Mouse (Mus musculus): ENCODE measurements around the gene Krt81.

Krt81 gene

GRCm38 (mm10) chr15:101453093-101453736, 10.3 kb downstream of the Krt81 start:
- peak; percentile 6 for DNase-seq (ENCODE audit: low spot score)

GRCm38 (mm10) chr15:101447444-101447843, 16.1 kb downstream of the Krt81 start, which contains the start of gene Krt88:
Krt88 (plus strand) TSS chr15:101447744.
- no peak for DNase-seq (ENCODE audit: low spot score)

- DNase-seq (ENCODE audit: low spot score), result no peak
Measured at GRCm38 (mm10) chr15:101446572-101446971, 17.0 kb downstream of the Krt81 start.

GRCm38 (mm10) chr15:101440837-101441236, 22.7 kb downstream of the Krt81 start:
- DNase-seq (ENCODE audit: low spot score), result no peak

GRCm38 (mm10) chr15:101438555-101438954, 25.0 kb downstream of the Krt81 start, which contains the start of gene Krt87:
Krt87 (minus strand) TSS chr15:101438804.
- no peak for DNase-seq (ENCODE audit: low spot score)

- DNase-seq (ENCODE audit: low spot score), result no peak
Measured at GRCm38 (mm10) chr15:101436611-101437010, 26.9 kb downstream of the Krt81 start.

GRCm38 (mm10) chr15:101424914-101425313, 38.6 kb downstream of the Krt81 start:
- no peak for DNase-seq (ENCODE audit: low spot score)

- no peak for DNase-seq (ENCODE audit: low spot score)
Measured at GRCm38 (mm10) chr15:101420903-101421302, 42.6 kb downstream of the Krt81 start.

GRCm38 (mm10) chr15:101418950-101419349, 44.6 kb downstream of the Krt81 start:
- DNase-seq (ENCODE audit: low spot score), result no peak

GRCm38 (mm10) chr15:101414807-101415565, 48.6 kb downstream of the Krt81 start:
- DNase-seq (ENCODE audit: low spot score), result no peak

- no peak for DNase-seq (ENCODE audit: low spot score)
Measured at GRCm38 (mm10) chr15:101413916-101414635, 49.5 kb downstream of the Krt81 start.

- no peak for DNase-seq (ENCODE audit: low spot score)
Measured at GRCm38 (mm10) chr15:101412188-101412587, 51.4 kb downstream of the Krt81 start.

GRCm38 (mm10) chr15:101410775-101411174, 52.8 kb downstream of the Krt81 start, which contains the start of gene Krt7:
Krt7 (plus strand) TSS chr15:101411043.
- no peak for DNase-seq (ENCODE audit: low spot score)
